Mouse (Mus musculus): Measurements from ENCODE around the gene Vmn1r40.

DNA sequence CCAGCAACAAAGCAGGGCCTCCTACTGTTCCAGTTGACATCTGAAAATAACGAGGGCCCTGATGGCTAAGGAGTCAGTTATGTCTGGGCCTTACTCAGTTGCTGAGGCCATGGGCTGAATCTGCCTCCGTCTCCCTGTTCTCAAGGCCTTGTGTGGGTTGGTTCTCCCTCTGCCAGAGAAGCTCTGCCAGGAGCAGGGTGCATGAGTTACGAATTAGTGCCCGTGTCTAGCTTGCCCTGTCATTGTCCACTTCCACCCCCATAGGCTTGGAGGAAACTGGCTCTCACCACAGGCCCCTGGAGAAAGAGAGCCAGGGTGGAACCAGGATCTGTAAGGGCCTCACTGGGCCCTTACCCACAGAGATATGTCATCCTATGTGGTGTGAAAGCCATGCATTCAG is 28.8 kb upstream of the Vmn1r40 start:
- TF ChIP-seq CTCF (IDR thresholded peaks at IDR 0.05; ENCODE audit: insufficient read depth, low read depth, low read length) (no peak), POLR2A (IDR thresholded peaks at IDR 0.05; ENCODE audit: insufficient read depth, low read depth, low read length) (no peak)

Measured in olfactory bulb, adult 2 months (tissue).